Mouse (Mus musculus): ENCODE data around the gene Il16. TPM values are rescaled to one million over a fixed set of nuclear protein-coding genes. Genes with fewer than 3 reads are reported as not detected.
"Not testable (repeated sequence)": the region's sequence is repeated elsewhere in the genome, so short reads cannot be mapped to it uniquely, and the experiment has no call there.

Gene Il16
- polyA plus RNA-seq, 1 experiment from 2014 or later = 1.6 TPM

- ATAC-seq (ENCODE audit: low FRiP score) = no peak
- Histone ChIP-seq H3K27ac (no peak overlapping the region), H3K4me3 (no peak overlapping the region), H3K4me1 (replicated peaks) (no peaks in the 10 kb centered on the region), H3K9ac (no peak overlapping the region), H3K36me3 (no peaks in the 10 kb centered on the region), H3K9me3 (0 out of 2 replicates have a peak, but pooled peaks cover 5% of the 10 kb centered on the region), H3K27me3 (no peaks in the 10 kb centered on the region), H3K4me2 (no peak overlapping the region)
- 81% methylated on average over 1 of the region's 1 CpGs for WGBS
Observed at GRCm38 (mm10) chr7:83713639-83714038, 31.9 kb downstream of the Il16 start.

- not testable (repeated sequence) for ATAC-seq (ENCODE audit: low FRiP score); H3K27ac ChIP-seq; H3K9ac ChIP-seq; H3K36me3 ChIP-seq; H3K27me3 ChIP-seq; H3K4me2 ChIP-seq; H3K4me1 ChIP-seq (replicated peaks); H3K9me3 ChIP-seq; H3K4me3 ChIP-seq
- 80% methylated on average over 10 of the region's 10 CpGs for WGBS
Observed at GRCm38 (mm10) chr7:83711676-83712259, 33.8 kb downstream of the Il16 start.

GRCm38 (mm10) chr7:83703046-83703775 lies 42.3 kb downstream of the Il16 start:
- Histone ChIP-seq H3K4me1 (replicated peaks) (no peaks in the 10 kb centered on the region), H3K36me3 (no peaks in the 10 kb centered on the region), H3K4me2 (no peak overlapping the region), H3K9me3 (no peaks in the 10 kb centered on the region), H3K4me3 (no peak overlapping the region), H3K27ac (no peak overlapping the region), H3K9ac (no peak overlapping the region), H3K27me3 (no peaks in the 10 kb centered on the region)
- WGBS = 77% methylated on average over 9 of the region's 9 CpGs
- no peak for ATAC-seq (ENCODE audit: low FRiP score)

- H3K27ac ChIP-seq = no peak overlapping the region
- 84% methylated on average over 6 of the region's 6 CpGs for WGBS
- ATAC-seq (ENCODE audit: low FRiP score) = no peak
Observed at GRCm38 (mm10) chr7:83699066-83699745, 46.3 kb downstream of the Il16 start.

GRCm38 (mm10) chr7:83695449-83696212 lies 49.9 kb downstream of the Il16 start:
- Histone ChIP-seq H3K4me1 (replicated peaks) (no peaks in the 10 kb centered on the region), H3K9ac (no peak overlapping the region), H3K27ac (no peak overlapping the region), H3K4me3 (no peak overlapping the region), H3K36me3 (no peaks in the 10 kb centered on the region), H3K27me3 (no peaks in the 10 kb centered on the region), H3K4me2 (no peak overlapping the region), H3K9me3 (no peaks in the 10 kb centered on the region)
- WGBS = 31% methylated on average over 6 of the region's 6 CpGs
- ATAC-seq (ENCODE audit: low FRiP score) = no peak

More at GRCm38 (mm10) chr7:83699066-83699745, 46.3 kb downstream of the Il16 start:
- Histone ChIP-seq H3K4me2 (no peak overlapping the region), H3K9me3 (no peaks in the 10 kb centered on the region), H3K4me1 (replicated peaks) (no peaks in the 10 kb centered on the region), H3K27me3 (no peaks in the 10 kb centered on the region), H3K36me3 (no peaks in the 10 kb centered on the region), H3K4me3 (no peak overlapping the region), H3K9ac (no peak overlapping the region)

- no peak overlapping the region for H3K4me3 ChIP-seq
- no peaks in the 10 kb centered on the region for H3K27me3 ChIP-seq
- no peak for ATAC-seq (ENCODE audit: low FRiP score)
- H3K27ac ChIP-seq = no peak overlapping the region
- no peaks in the 10 kb centered on the region for H3K9me3 ChIP-seq
- H3K4me2 ChIP-seq = no peak overlapping the region
- H3K36me3 ChIP-seq = no peaks in the 10 kb centered on the region
- no peaks in the 10 kb centered on the region for H3K4me1 ChIP-seq (replicated peaks)
- no peak overlapping the region for H3K9ac ChIP-seq
- WGBS = 60% methylated on average over 6 of the region's 6 CpGs
Observed at GRCm38 (mm10) chr7:83682640-83683274, 62.8 kb downstream of the Il16 start.

- Histone ChIP-seq H3K9me3 (no peaks in the 10 kb centered on the region), H3K27me3 (no peaks in the 10 kb centered on the region), H3K4me1 (replicated peaks) (no peaks in the 10 kb centered on the region), H3K9ac (no peak overlapping the region), H3K36me3 (no peaks in the 10 kb centered on the region), H3K4me3 (no peak overlapping the region), H3K4me2 (no peak overlapping the region), H3K27ac (no peak overlapping the region)
- 92% methylated on average over 4 of the region's 4 CpGs for WGBS
- ATAC-seq (ENCODE audit: low FRiP score) = no peak
Observed at GRCm38 (mm10) chr7:83678506-83678905, 67.0 kb downstream of the Il16 start.

GRCm38 (mm10) chr7:83677296-83677695 lies 68.2 kb downstream of the Il16 start:
- Histone ChIP-seq H3K4me2 (no peak overlapping the region), H3K36me3 (no peaks in the 10 kb centered on the region), H3K27me3 (no peaks in the 10 kb centered on the region), H3K9me3 (no peaks in the 10 kb centered on the region), H3K27ac (no peak overlapping the region), H3K4me3 (no peak overlapping the region), H3K4me1 (replicated peaks) (no peaks in the 10 kb centered on the region), H3K9ac (no peak overlapping the region)
- 85% methylated on average over 3 of the region's 3 CpGs for WGBS
- ATAC-seq (ENCODE audit: low FRiP score) = no peak

- Histone ChIP-seq H3K4me3 (no peak overlapping the region), H3K27ac (no peak overlapping the region), H3K4me2 (no peak overlapping the region), H3K9me3 (no peaks in the 10 kb centered on the region), H3K4me1 (replicated peaks) (no peaks in the 10 kb centered on the region), H3K9ac (no peak overlapping the region), H3K27me3 (no peaks in the 10 kb centered on the region), H3K36me3 (no peaks in the 10 kb centered on the region)
- ATAC-seq (ENCODE audit: low FRiP score) = no peak
- 30% methylated on average over 5 of the region's 5 CpGs for WGBS
Observed at GRCm38 (mm10) chr7:83675545-83676254, 69.8 kb downstream of the Il16 start.

- ATAC-seq (ENCODE audit: low FRiP score) = no peak
- Histone ChIP-seq H3K4me2 (no peak overlapping the region), H3K36me3 (no peaks in the 10 kb centered on the region), H3K9ac (no peak overlapping the region), H3K27ac (no peak overlapping the region), H3K4me3 (no peak overlapping the region), H3K4me1 (replicated peaks) (no peaks in the 10 kb centered on the region), H3K9me3 (no peaks in the 10 kb centered on the region), H3K27me3 (no peaks in the 10 kb centered on the region)
- 89% methylated on average over 6 of the region's 6 CpGs for WGBS
Observed at GRCm38 (mm10) chr7:83671573-83671972, 74.0 kb downstream of the Il16 start.

GRCm38 (mm10) chr7:83668724-83669123 lies 76.8 kb downstream of the Il16 start:
- 26% methylated on average over 1 of the region's 1 CpGs for WGBS
- no peaks in the 10 kb centered on the region for H3K4me1 ChIP-seq (replicated peaks)
- H3K9me3 ChIP-seq = no peaks in the 10 kb centered on the region
- H3K4me3 ChIP-seq = no peak overlapping the region
- no peak overlapping the region for H3K4me2 ChIP-seq
- no peak overlapping the region for H3K27ac ChIP-seq
- H3K9ac ChIP-seq = no peak overlapping the region
- ATAC-seq (ENCODE audit: low FRiP score) = peak; percentile 61; the same call in 1 of the 2 replicates
- H3K27me3 ChIP-seq = no peaks in the 10 kb centered on the region
- H3K36me3 ChIP-seq = no peaks in the 10 kb centered on the region
